24 mouse cellular contexts compared by ENCODE assay signal in the genomic region with DNA sequence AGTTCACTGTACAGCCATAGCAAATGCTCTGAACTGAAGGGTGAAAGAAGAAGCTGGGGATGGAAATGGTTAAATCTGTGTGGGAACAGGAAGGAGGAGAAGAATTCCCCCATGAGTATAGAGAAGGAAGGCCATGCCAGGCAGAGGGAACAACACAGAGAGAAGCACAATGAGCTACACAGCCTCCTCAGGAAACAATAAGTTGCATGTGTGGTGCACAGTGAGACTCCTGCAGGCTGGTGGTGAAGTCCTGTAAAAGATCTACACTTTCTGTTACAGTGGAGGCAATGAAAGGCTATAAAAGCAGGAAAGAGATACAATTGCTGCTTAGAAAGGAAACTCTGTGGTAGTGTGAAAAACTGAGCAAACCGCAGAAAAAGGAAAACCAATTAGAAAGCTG. TPM values are rescaled to one million over a fixed set of nuclear protein-coding genes. Genes with fewer than 3 reads are reported as not detected.
"Had no signal": no experiment of that assay in that cellular context is flagged by ENCODE, and none has a peak within 500 bp of the region (broad histone marks: within the 10 kb centered on the region; RNA-seq: fewer than 3 reads in every experiment).

No protein-coding gene starts in this region.

- H3K9ac ChIP-seq: kidney, embryonic 15.5 days; limb, embryonic 13.5 days; liver, embryonic 12.5 days; liver, embryonic 15.5 days; lung, embryonic 15.5 days; neural tube, embryonic 12.5 days had no signal

- H3K4me3 ChIP-seq: kidney, embryonic 15.5 days; left cerebral cortex, adult 2 months; limb, embryonic 13.5 days; liver, embryonic 12.5 days; liver, embryonic 15.5 days; lung, embryonic 15.5 days; neural tube, embryonic 12.5 days had no signal

- H3K4me1 ChIP-seq: kidney, embryonic 15.5 days; liver, embryonic 12.5 days; liver, embryonic 15.5 days; lung, embryonic 15.5 days; neural tube, embryonic 12.5 days had no signal

- H3K4me2 ChIP-seq: kidney, embryonic 15.5 days; limb, embryonic 13.5 days; liver, embryonic 12.5 days; liver, embryonic 15.5 days; lung, embryonic 15.5 days; midbrain, embryonic 11.5 days; neural tube, embryonic 12.5 days had no signal

- DNase-seq: kidney, adult 8-10 months; kidney, postnatal 10 days; kidney, postnatal 36 days; layer of hippocampus, postnatal 36 days; liver; lung, adult 18-20 months; lung, postnatal 10 days; lung, postnatal 36 days; midbrain, embryonic 14.5 days; thymus, postnatal 36 days had no signal

- H3K27ac ChIP-seq: kidney, embryonic 15.5 days; left cerebral cortex, adult 2 months; limb, embryonic 13.5 days; liver, embryonic 12.5 days; liver, embryonic 15.5 days; lung, embryonic 15.5 days; neural tube, embryonic 12.5 days; stomach, postnatal 0 days had no signal

- H3K36me3 ChIP-seq: kidney, embryonic 15.5 days; limb, embryonic 13.5 days; liver, embryonic 12.5 days; liver, embryonic 15.5 days; lung, embryonic 15.5 days; neural tube, embryonic 12.5 days had no signal

- H3K9me3 ChIP-seq: kidney, embryonic 15.5 days; liver, embryonic 12.5 days; liver, embryonic 15.5 days; lung, embryonic 15.5 days; neural tube, embryonic 12.5 days had no signal

- ATAC-seq: liver, embryonic 12.5 days had no signal

RNA-seq across cellular contexts. Expression of a gene that starts 17.6 kb away (rescaled TPM):
- total RNA-seq: megakaryocyte-erythroid progenitor cell, adult 5-6 weeks; neutrophil, adult 5-6 weeks had no signal
- polyA plus RNA-seq: liver, embryonic 12.5 days; liver, embryonic 15.5 days; neural tube, embryonic 12.5 days; small intestine, adult 2 months; spleen, adult 2 months; stomach, postnatal 0 days; thymus, postnatal 0 days had no signal
